Mouse (Mus musculus) small intestine, adult 10 weeks (tissue): ENCODE data around the gene Bspry. TPM values are rescaled to one million over a fixed set of nuclear protein-coding genes. Genes with fewer than 3 reads are reported as not detected.

Source experiments
- polyA plus RNA-seq: library from polyadenylated mRNA; stranded (reverse); fragments of 350-450 nt; fragmentation: Illumina TruSeq; extraction: RNeasy Lipid Tissue Mini Kit (QIAGEN cat#74804); gene quantifications from one replicate; pipeline ENCODE4 v1.2.3, GENCODE M21; 2014; ENCODE audit warnings: low replicate concordance

The Bspry gene
- 1.9 TPM for polyA plus RNA-seq

DNA sequence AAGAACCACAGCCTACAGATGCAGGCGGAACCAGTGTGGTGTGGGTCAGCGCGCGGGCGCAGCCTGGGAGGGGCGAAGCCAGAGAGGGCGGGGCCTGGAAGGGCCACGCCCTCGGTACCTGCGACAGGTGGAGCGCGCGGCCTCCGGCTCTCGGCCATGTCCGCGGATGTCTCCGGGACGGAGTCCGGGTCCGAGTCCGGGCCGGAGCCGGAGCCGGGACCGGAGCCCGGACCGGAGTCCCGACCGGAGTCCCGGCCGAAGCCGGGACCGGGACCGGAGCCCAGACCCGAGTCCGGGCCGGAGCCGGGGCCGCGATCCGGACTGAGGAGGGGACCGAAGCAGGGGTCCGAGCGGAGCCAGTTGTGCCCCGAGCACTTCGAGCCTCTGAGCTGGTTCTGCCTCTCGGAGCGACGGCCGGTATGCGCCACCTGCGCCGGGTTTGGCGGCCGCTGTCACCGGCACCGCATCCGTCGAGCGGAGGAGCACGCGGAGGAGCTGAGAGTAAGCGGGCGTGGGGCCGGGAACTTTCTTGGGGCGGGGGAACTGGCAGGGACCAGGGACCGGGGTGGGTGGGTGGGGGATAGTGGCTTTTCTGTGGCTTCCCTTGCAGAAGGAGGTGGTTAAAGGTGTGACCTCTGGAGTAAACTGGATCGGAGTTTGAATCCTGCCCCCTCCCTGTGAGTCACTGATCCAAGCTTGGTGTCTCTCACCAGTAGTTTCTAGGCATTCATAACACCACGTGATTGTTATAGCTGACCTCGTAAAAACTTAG, at the start of gene Bspry:
Gene Bspry (plus strand): TSS at position 117 of the 772 bp plus-strand sequence.

DNA sequence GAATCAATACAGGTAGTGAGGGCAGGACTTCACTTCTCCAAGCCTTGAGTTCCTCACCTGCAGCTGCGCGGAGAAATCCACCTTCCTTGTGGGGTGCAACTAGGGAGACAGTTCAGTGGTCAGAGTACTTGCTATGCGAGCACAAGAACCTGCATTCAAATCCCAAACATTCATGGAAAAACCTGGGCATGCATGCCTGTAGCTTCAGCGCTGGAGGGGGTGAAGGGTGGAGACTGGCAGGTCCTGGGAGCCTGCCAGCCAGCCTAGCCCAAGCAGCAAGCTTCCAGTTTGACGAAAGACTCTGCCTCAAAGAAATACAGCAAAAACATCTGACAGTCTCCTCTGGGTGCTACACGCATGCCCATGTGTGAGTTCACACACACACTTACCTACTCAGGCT, 44.8 kb upstream of the Bspry start, which contains the start of gene Rnf183:
Gene Rnf183 (minus strand): TSS at position 172 of the 400 bp plus-strand sequence.

DNA sequence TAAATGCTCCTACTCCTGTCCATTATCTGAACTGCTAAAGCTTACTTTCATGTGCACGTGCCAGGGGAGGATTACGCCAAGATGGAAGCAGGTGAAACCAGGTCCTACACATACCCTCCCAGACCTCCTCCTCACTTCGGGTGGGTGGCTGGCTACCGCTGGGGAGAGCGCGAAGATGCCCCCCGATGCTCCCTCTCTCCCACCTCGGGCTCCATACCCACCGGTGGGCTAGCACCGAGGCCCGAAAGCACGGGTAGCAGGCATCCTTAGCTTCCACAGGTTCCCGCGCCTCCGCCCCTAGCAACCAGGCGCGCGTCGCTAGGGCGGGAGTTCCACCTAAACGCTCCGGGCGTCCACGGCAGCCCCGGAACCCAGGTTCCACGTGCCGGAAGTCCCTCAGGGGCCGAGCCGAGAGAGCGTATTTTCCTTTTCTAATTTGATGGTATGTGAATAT, 9.2 kb upstream of the Bspry start, which contains the start of gene Wdr31:
Gene Wdr31 (minus strand): TSS at position 299 of the 454 bp plus-strand sequence.

DNA sequence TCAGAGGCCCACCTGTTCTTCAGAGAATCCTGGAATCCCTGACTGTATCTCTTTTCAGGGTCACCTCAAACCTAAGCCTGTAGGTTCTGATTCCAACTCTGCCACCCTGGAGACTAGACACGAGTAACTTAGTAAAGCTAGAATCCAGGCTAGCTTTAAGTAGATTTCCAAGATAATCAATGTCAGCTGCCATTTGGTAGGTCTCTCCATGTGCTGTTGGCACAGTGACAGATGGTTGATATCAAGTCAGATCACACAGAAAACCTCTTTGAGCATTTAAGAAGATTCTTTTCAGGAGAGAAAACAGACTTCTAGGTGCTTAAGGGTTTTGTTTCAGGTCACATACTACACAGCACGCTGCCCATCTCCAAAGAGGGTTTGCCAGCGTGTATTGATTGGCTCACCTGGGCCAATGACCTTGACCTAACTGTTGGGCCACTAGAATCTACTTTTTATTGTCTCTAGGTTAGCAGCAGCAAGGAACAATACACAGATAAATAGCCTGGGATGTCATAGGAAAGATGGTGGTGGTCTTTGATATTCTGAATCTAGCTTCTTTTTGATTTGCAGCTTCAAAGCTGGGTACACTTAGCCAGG, 23.6 kb downstream of the Bspry start, which contains the start of gene Hdhd3:
Gene Hdhd3 (minus strand): TSS at position 94 of the 597 bp plus-strand sequence.

DNA sequence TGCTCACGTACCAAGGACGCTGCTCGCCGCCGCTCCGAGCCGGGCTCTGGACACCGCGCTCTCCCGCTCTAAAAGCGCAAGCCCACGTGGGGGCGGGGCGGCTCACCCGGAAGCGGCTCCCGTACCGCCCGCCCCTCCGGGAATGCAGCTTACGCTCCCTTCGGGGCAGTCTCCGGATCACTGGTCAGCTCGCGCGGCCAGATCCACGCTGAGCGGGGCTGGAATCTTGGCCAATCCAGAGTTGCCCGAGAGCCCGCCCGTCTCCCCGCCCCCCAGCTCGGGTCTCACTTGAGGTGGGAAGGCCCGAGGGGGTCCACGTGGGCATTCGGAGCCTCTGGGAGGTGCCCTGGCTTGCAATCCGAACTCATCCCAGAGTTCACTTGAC, 40.0 kb downstream of the Bspry start, which contains the start of gene Alad:
Gene Alad (minus strand): TSS at position 70 of the 385 bp plus-strand sequence.

DNA sequence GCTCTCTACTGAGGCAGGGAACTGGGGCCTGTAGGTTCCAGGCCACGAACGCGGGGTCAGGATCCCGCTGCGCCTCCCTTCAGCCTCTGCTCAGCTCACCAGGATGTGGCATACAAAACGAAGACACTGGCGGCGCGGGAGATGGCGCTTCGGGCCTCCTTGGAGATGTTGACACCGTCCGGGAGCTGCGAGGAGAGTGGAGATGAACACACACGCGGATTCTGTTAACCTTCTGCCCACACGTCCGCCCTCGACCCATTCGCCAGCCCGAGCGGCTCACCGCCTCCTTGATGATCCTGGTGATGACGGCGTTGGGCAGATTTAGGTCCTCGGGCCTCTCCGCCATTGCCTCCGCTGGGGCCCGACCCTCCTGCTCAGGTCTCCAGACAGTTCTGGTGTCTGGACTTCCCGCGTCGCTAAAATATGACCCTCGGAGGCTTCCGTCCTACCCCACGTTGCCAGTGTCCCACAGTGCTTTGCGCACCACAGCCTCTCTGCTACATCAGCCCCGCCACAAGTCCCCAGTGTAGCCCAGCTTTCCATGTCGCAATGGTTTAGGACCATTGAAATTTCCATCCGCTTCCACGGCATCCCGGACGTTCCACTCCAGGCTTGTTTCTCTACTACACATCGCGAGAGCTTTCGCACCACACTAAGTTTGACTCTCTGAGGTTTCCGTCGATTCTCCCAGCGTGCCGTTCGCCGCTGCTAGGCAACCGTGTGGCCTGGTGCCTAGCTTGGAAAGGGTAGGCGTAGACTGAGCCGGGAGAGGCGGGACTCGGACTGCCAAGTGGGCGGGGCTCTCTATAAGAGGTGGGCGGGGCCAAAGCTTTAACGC, 45.0 kb downstream of the Bspry start, which contains the start of the genes Pole3 and 4933430I17Rik:
Gene Pole3 (minus strand): TSS at position 418 of the 838 bp plus-strand sequence.
Gene 4933430I17Rik (plus strand): TSS at position 719 of the 838 bp plus-strand sequence.

Other genes with a start within 250 kb of the Bspry start
- 4.9 TPM for gene Zfp37, start 249.0 kb upstream of the Bspry start, polyA plus RNA-seq
- gene Slc31a2, start 217.5 kb upstream of the Bspry start, polyA plus RNA-seq: 3.2 TPM
- 11.2 TPM for gene Fkbp15, start 119.5 kb upstream of the Bspry start, polyA plus RNA-seq
- 518 TPM for gene Slc31a1, start 119.3 kb upstream of the Bspry start, polyA plus RNA-seq
- 40.1 TPM for gene Cdc26, start 71.4 kb upstream of the Bspry start, polyA plus RNA-seq
- gene Prpf4, start 71.3 kb upstream of the Bspry start, polyA plus RNA-seq: 6.1 TPM
- gene Rnf183, start 44.8 kb upstream of the Bspry start, polyA plus RNA-seq: not detected
- 0.52 TPM for gene Wdr31, start 9.2 kb upstream of the Bspry start, polyA plus RNA-seq
- gene Hdhd3, start 23.4 kb downstream of the Bspry start, polyA plus RNA-seq: 0.48 TPM
- 0.85 TPM for gene Alad, start 39.9 kb downstream of the Bspry start, polyA plus RNA-seq
- gene Pole3, start 45.0 kb downstream of the Bspry start, polyA plus RNA-seq: 39.8 TPM
- 0.37 TPM for gene 4933430I17Rik, start 45.3 kb downstream of the Bspry start, polyA plus RNA-seq
- gene Rgs3, start 79.8 kb downstream of the Bspry start, polyA plus RNA-seq: 2.5 TPM